10 mouse cellular contexts compared by ENCODE assay signal in the genomic region with DNA sequence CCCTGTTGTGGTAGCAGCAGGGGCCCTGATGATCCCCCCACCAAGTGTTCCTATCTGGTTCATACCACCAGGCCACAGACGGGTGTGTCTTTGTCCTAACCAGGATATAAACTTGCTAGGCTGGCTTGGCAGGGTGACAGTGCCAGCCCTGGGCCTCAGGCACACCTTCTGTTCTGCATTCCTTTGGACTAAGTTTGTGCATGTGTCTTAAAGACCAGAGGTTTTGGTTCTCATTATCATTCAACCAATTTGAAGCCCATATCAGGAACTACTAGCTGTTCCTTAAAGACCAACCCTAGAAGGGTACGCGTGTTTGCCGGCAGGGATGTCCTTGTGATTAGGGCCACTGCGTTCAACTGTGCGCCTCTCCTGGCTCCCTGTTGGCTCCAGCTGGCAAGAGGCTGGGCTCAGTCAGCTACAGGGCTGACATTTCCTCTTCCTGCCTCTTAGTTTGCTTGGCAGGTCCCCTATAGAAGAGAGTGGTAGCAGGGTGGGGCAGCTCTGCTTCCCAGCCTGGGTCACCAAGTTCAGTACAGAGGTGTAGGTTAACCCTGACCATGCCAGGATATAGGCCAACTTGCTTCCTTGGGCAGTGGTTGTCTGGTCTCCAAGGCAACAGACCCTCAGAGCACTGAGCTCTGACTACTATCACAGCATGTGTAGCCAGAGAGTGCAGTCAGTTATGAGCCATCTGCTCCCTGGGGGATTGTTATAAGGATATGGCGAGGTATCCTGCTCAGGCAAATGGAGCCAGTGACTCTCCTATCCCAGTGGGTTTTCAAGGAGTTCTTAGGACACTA. TPM values are rescaled to one million over a fixed set of nuclear protein-coding genes. Genes with fewer than 3 reads are reported as not detected.
DNase-seq lines count a peak whose midpoint lies in the region; ATAC-seq lines count a peak whose summit lies in the region.
"Had no signal": no experiment of that assay in that cellular context is flagged by ENCODE, and none has a peak within 500 bp of the region (broad histone marks: within the 10 kb centered on the region; RNA-seq: fewer than 3 reads in every experiment).

No protein-coding gene starts in this region.

- H3K27ac ChIP-seq in heart, embryonic 14.5 days (replicated peaks in 1 of 2; ENCODE audit: control insufficient read depth in 1 of 2, insufficient read depth in 1 of 2, low read depth in 2 of 2, low read length in 2 of 2) = 0 out of 4 replicates have a peak overlapping the region, but pooled peaks of 1 of the 2 experiments have one; percentile 12
- no peak overlapping the region for H3K27ac ChIP-seq in heart, embryonic 12.5 days (ENCODE audit: poor library complexity, severe bottlenecking)
- no peak overlapping the region for H3K27ac ChIP-seq in liver, embryonic 15.5 days (replicated peaks)
- no peak overlapping the region for H3K27ac ChIP-seq in midbrain, embryonic 16.5 days (ENCODE audit: low read length)
- H3K27ac ChIP-seq: hindbrain, embryonic 14.5 days; midbrain, embryonic 12.5 days had no signal

- H3K27me3 ChIP-seq in heart, embryonic 14.5 days (ENCODE audit: control insufficient read depth, insufficient read depth, low read length) = peaks cover 43% of the 10 kb centered on the region
- peaks cover 56% of the 10 kb centered on the region for H3K27me3 ChIP-seq in heart, embryonic 12.5 days (replicated peaks)
- peaks cover 43% of the 10 kb centered on the region for H3K27me3 ChIP-seq in liver, embryonic 15.5 days
- H3K27me3 ChIP-seq in midbrain, embryonic 16.5 days (ENCODE audit: control insufficient read depth, insufficient read depth, low read depth, low read length) = peaks cover 33% of the 10 kb centered on the region

- no peak overlapping the region for H3K4me3 ChIP-seq in heart, embryonic 14.5 days (ENCODE audit: control insufficient read depth in 1 of 2, insufficient read depth in 1 of 2, low read depth in 1 of 2, low read length in 2 of 2)
- H3K4me3 ChIP-seq in heart, embryonic 12.5 days = no peak overlapping the region
- no peak overlapping the region for H3K4me3 ChIP-seq in liver, embryonic 15.5 days (replicated peaks)
- H3K4me3 ChIP-seq in midbrain, embryonic 16.5 days (ENCODE audit: low read depth, low read length) = no peak overlapping the region
- H3K4me3 ChIP-seq: midbrain, embryonic 12.5 days had no signal

- H3K9ac ChIP-seq in heart, embryonic 14.5 days (ENCODE audit: low read length) = no peak overlapping the region
- no peak overlapping the region for H3K9ac ChIP-seq in heart, embryonic 12.5 days
- H3K9ac ChIP-seq in liver, embryonic 15.5 days = no peak overlapping the region
- no peak overlapping the region for H3K9ac ChIP-seq in midbrain, embryonic 16.5 days (ENCODE audit: low read depth, low read length)
- H3K9ac ChIP-seq: hindbrain, embryonic 14.5 days; midbrain, embryonic 12.5 days had no signal

- peaks cover 45% of the 10 kb centered on the region for H3K36me3 ChIP-seq in heart, embryonic 14.5 days (ENCODE audit: control insufficient read depth, insufficient read depth, low read length)
- H3K36me3 ChIP-seq in heart, embryonic 12.5 days = peaks cover 43% of the 10 kb centered on the region
- H3K36me3 ChIP-seq in liver, embryonic 15.5 days (replicated peaks) = peaks cover 39% of the 10 kb centered on the region
- H3K36me3 ChIP-seq in midbrain, embryonic 16.5 days (ENCODE audit: control insufficient read depth, insufficient read depth, low read length) = peaks cover 22% of the 10 kb centered on the region

- H3K9me3 ChIP-seq in heart, embryonic 14.5 days (ENCODE audit: control insufficient read depth, low read length) = no peaks in the 10 kb centered on the region
- no peaks in the 10 kb centered on the region for H3K9me3 ChIP-seq in heart, embryonic 12.5 days (replicated peaks)
- no peaks in the 10 kb centered on the region for H3K9me3 ChIP-seq in liver, embryonic 15.5 days (replicated peaks)
- no peaks in the 10 kb centered on the region for H3K9me3 ChIP-seq in midbrain, embryonic 16.5 days (replicated peaks; ENCODE audit: control insufficient read depth, low read length, poor library complexity, severe bottlenecking)
- H3K9me3 ChIP-seq: midbrain, embryonic 12.5 days had no signal

- no peak overlapping the region for H3K4me2 ChIP-seq in heart, embryonic 14.5 days (ENCODE audit: low read length)
- H3K4me2 ChIP-seq in heart, embryonic 12.5 days = no peak overlapping the region
- H3K4me2 ChIP-seq in liver, embryonic 15.5 days = peak overlapping the region; percentile 15; the same call in 1 of the 2 replicates
- no peak overlapping the region for H3K4me2 ChIP-seq in midbrain, embryonic 16.5 days (ENCODE audit: low read length)
- H3K4me2 ChIP-seq: hindbrain, embryonic 14.5 days; midbrain, embryonic 12.5 days had no signal

- WGBS in heart, embryonic 14.5 days = 45% methylated on average over 7 of the region's 7 CpGs
- 45% methylated on average over 7 of the region's 7 CpGs for WGBS in heart, embryonic 12.5 days
- WGBS in liver, embryonic 15.5 days (ENCODE audit: insufficient replicate concordance) = 27% methylated on average over 7 of the region's 7 CpGs
- WGBS in midbrain, embryonic 16.5 days = 59% methylated on average over 7 of the region's 7 CpGs

- peak; percentile 59 for DNase-seq in urinary bladder, postnatal 25 days (ENCODE audit: low spot score)
- no peak for DNase-seq in urinary bladder, adult 2 months (ENCODE audit: low spot score)
- DNase-seq in urinary bladder, postnatal 36 days (ENCODE audit: low spot score in 2 of 2) = peak; percentile 67 to 76

- peak; percentile 23; the same call in 1 of the 2 replicates for ATAC-seq in heart, embryonic 14.5 days (ENCODE audit: insufficient number of reproducible peaks, insufficient read depth, low FRiP score, low read depth)
- no peak for ATAC-seq in heart, embryonic 12.5 days (ENCODE audit: insufficient number of reproducible peaks, low FRiP score)
- ATAC-seq in liver, embryonic 15.5 days (ENCODE audit: insufficient read depth) = peak; percentile 55; the same call in 1 of the 2 replicates
- ATAC-seq in midbrain, embryonic 16.5 days = no peak
- ATAC-seq in activated CD4-positive, CD25-positive, alpha-beta regulatory T cell, adult 4 months = no peak

- H3K4me1 ChIP-seq in heart, embryonic 14.5 days (ENCODE audit: control insufficient read depth in 2 of 2, insufficient read depth in 2 of 2, low read length in 2 of 2) = peaks cover 0 to 10% of the 10 kb centered on the region in 2 experiments; a peak in 2 of 4 replicates
- H3K4me1 ChIP-seq in heart, embryonic 12.5 days (replicated peaks) = peaks cover 39% of the 10 kb centered on the region
- peaks cover 17% of the 10 kb centered on the region for H3K4me1 ChIP-seq in liver, embryonic 15.5 days (replicated peaks)
- peaks cover 18% of the 10 kb centered on the region for H3K4me1 ChIP-seq in midbrain, embryonic 16.5 days (ENCODE audit: control insufficient read depth, insufficient read depth, low read length)

RNA-seq across cellular contexts. Expression of a gene that starts 0.9 kb away (rescaled TPM):
- polyA plus RNA-seq in heart, embryonic 14.5 days (2014; fragmentation: Nextera tagmentation; extraction: Ambion mirVana) = not detected in 2 replicates
- polyA plus RNA-seq in heart, embryonic 12.5 days (2016; fragmentation: Nextera tagmentation; extraction: Ambion mirVana) = not detected in 2 replicates
- polyA plus RNA-seq in urinary bladder, adult 2 months (2012; rRNA removed) = not detected in 2 replicates
- not detected in 2 replicates for polyA plus RNA-seq in liver, embryonic 15.5 days (2015; fragmentation: Nextera tagmentation; extraction: Ambion mirVana)
- polyA plus RNA-seq in midbrain, embryonic 16.5 days (2015; fragmentation: Nextera tagmentation; extraction: Ambion mirVana) = not detected in 2 replicates
- not detected for polyA plus RNA-seq in activated CD4-positive, CD25-positive, alpha-beta regulatory T cell, adult 4 months (2017; shearing (Covaris generic))
- polyA plus RNA-seq: hindbrain, embryonic 14.5 days; midbrain, embryonic 12.5 days had no signal

RNA-seq across cellular contexts. Expression of a gene that starts 2.7 kb away (rescaled TPM):
- not detected in 2 replicates for polyA plus RNA-seq in heart, embryonic 14.5 days (2014; fragmentation: Nextera tagmentation; extraction: Ambion mirVana)
- polyA plus RNA-seq in heart, embryonic 12.5 days (2016; fragmentation: Nextera tagmentation; extraction: Ambion mirVana) = not detected in 2 replicates
- 7.0 and 8.2 TPM in 2 replicates for polyA plus RNA-seq in urinary bladder, adult 2 months (2012; rRNA removed)
- polyA plus RNA-seq in liver, embryonic 15.5 days (2015; fragmentation: Nextera tagmentation; extraction: Ambion mirVana) = not detected in 2 replicates
- not detected in 2 replicates for polyA plus RNA-seq in midbrain, embryonic 16.5 days (2015; fragmentation: Nextera tagmentation; extraction: Ambion mirVana)
- not detected for polyA plus RNA-seq in activated CD4-positive, CD25-positive, alpha-beta regulatory T cell, adult 4 months (2017; shearing (Covaris generic))
- polyA plus RNA-seq: hindbrain, embryonic 14.5 days; midbrain, embryonic 12.5 days had no signal

RNA-seq across cellular contexts. Expression of a gene that starts 14.8 kb away (rescaled TPM):
- 70.2 and 71.3 TPM in 2 replicates for polyA plus RNA-seq in heart, embryonic 14.5 days (2014; fragmentation: Nextera tagmentation; extraction: Ambion mirVana)
- 83.4 and 87.7 TPM in 2 replicates for polyA plus RNA-seq in heart, embryonic 12.5 days (2016; fragmentation: Nextera tagmentation; extraction: Ambion mirVana)
- 84.5 and 88.3 TPM in 2 replicates for polyA plus RNA-seq in urinary bladder, adult 2 months (2012; rRNA removed)
- polyA plus RNA-seq in liver, embryonic 15.5 days (2015; fragmentation: Nextera tagmentation; extraction: Ambion mirVana) = 41.7 and 45.0 TPM in 2 replicates
- polyA plus RNA-seq in midbrain, embryonic 16.5 days (2015; fragmentation: Nextera tagmentation; extraction: Ambion mirVana) = 141 and 144 TPM in 2 replicates
- 10 to 100 TPM; 24.8 to 39.3 TPM for polyA plus RNA-seq in activated CD4-positive, CD25-positive, alpha-beta regulatory T cell, adult 4 months (2017; shearing (Covaris generic))

RNA-seq across cellular contexts. Expression of a gene that starts 14.8 kb away (rescaled TPM):
- 150 and 163 TPM in 2 replicates for polyA plus RNA-seq in heart, embryonic 14.5 days (2014; fragmentation: Nextera tagmentation; extraction: Ambion mirVana)
- polyA plus RNA-seq in heart, embryonic 12.5 days (2016; fragmentation: Nextera tagmentation; extraction: Ambion mirVana) = 131 and 133 TPM in 2 replicates
- 58.8 and 84.8 TPM in 2 replicates for polyA plus RNA-seq in urinary bladder, adult 2 months (2012; rRNA removed)
- 116 and 124 TPM in 2 replicates for polyA plus RNA-seq in liver, embryonic 15.5 days (2015; fragmentation: Nextera tagmentation; extraction: Ambion mirVana)
- polyA plus RNA-seq in midbrain, embryonic 16.5 days (2015; fragmentation: Nextera tagmentation; extraction: Ambion mirVana) = 172 and 175 TPM in 2 replicates
- 100 to 1,000 TPM; 127 to 134 TPM for polyA plus RNA-seq in activated CD4-positive, CD25-positive, alpha-beta regulatory T cell, adult 4 months (2017; shearing (Covaris generic))

RNA-seq across cellular contexts. Expression of a gene that starts 24.6 kb away (rescaled TPM):
- polyA plus RNA-seq in heart, embryonic 14.5 days (2014; fragmentation: Nextera tagmentation; extraction: Ambion mirVana) = 2.3 and 3.1 TPM in 2 replicates
- polyA plus RNA-seq in heart, embryonic 12.5 days (2016; fragmentation: Nextera tagmentation; extraction: Ambion mirVana) = 4.9 and 5.1 TPM in 2 replicates
- polyA plus RNA-seq in urinary bladder, adult 2 months (2012; rRNA removed) = 8.0 and 13.6 TPM in 2 replicates
- 3.9 and 5.4 TPM in 2 replicates for polyA plus RNA-seq in liver, embryonic 15.5 days (2015; fragmentation: Nextera tagmentation; extraction: Ambion mirVana)
- polyA plus RNA-seq in midbrain, embryonic 16.5 days (2015; fragmentation: Nextera tagmentation; extraction: Ambion mirVana) = 15.6 and 15.9 TPM in 2 replicates
- 10 to 100 TPM in 1 of 2 experiments, 1 to 10 TPM in 1; 5.5 to 12.4 TPM for polyA plus RNA-seq in activated CD4-positive, CD25-positive, alpha-beta regulatory T cell, adult 4 months (2017; shearing (Covaris generic))

Comparison
In these comparisons a context has a peak if more than half of its experiments do, and no peak if none do; other contexts are left out.
1. ATAC-seq: peak in heart, embryonic 14.5 days (single experiment) and liver, embryonic 15.5 days (single experiment); none in heart, embryonic 12.5 days (single experiment), midbrain, embryonic 16.5 days (single experiment) and activated CD4-positive, CD25-positive, alpha-beta regulatory T cell, adult 4 months (single experiment).